Mouse (Mus musculus) hindlimb bud, embryonic 11.5 days (tissue): ENCODE measurements around the gene Rfx1.

Experiments used
- DNase-seq: peaks from one replicate; pipeline ENCODE4 v3.0.0-alpha.2; 2012; ENCODE audit warnings: low read depth, low spot score; ENCODE audit errors: extremely low spot score

Gene Rfx1

GRCm38 (mm10) chr8:84059226-84059625, 7.4 kb upstream of the Rfx1 start:
- DNase-seq: no peak

GRCm38 (mm10) chr8:84060245-84060644, 6.4 kb upstream of the Rfx1 start:
- DNase-seq: no peak

GRCm38 (mm10) chr8:84063861-84064610, 2.6 kb upstream of the Rfx1 start:
- DNase-seq: no peak

- no peak for DNase-seq
Measured at GRCm38 (mm10) chr8:84065037-84065436, 1.6 kb upstream of the Rfx1 start, which contains the start of gene Gm10643. Gene Gm10643, minus strand, starts transcription at chr8:84065137.

- DNase-seq: no peak
Measured at GRCm38 (mm10) chr8:84065457-84066072, 1.1 kb upstream of the Rfx1 start.

GRCm38 (mm10) chr8:84067047-84067573, 476 bp downstream of the Rfx1 start:
- DNase-seq: no peak

GRCm38 (mm10) chr8:84067911-84068310, 1.3 kb downstream of the Rfx1 start:
- no peak for DNase-seq

- no peak for DNase-seq
Measured at GRCm38 (mm10) chr8:84068316-84069035, 1.8 kb downstream of the Rfx1 start.

- no peak for DNase-seq
Measured at GRCm38 (mm10) chr8:84069169-84069568, 2.5 kb downstream of the Rfx1 start.

- DNase-seq: no peak
Measured at GRCm38 (mm10) chr8:84069750-84070149, 3.1 kb downstream of the Rfx1 start.

- no peak for DNase-seq
Measured at GRCm38 (mm10) chr8:84070241-84070640, 3.6 kb downstream of the Rfx1 start.

GRCm38 (mm10) chr8:84070667-84071066, 4.0 kb downstream of the Rfx1 start:
- DNase-seq: no peak

- no peak for DNase-seq
Measured at GRCm38 (mm10) chr8:84071921-84072320, 5.3 kb downstream of the Rfx1 start.

GRCm38 (mm10) chr8:84072321-84072720, 5.7 kb downstream of the Rfx1 start:
- no peak for DNase-seq

- DNase-seq: no peak
Measured at GRCm38 (mm10) chr8:84073230-84073976, 6.8 kb downstream of the Rfx1 start.

GRCm38 (mm10) chr8:84076412-84076811, 9.8 kb downstream of the Rfx1 start:
- no peak for DNase-seq

- no peak for DNase-seq
Measured at GRCm38 (mm10) chr8:84076849-84077248, 10.2 kb downstream of the Rfx1 start.

- no peak for DNase-seq
Measured at GRCm38 (mm10) chr8:84079206-84079605, 12.6 kb downstream of the Rfx1 start.

- no peak for DNase-seq
Measured at GRCm38 (mm10) chr8:84083829-84084241, 17.2 kb downstream of the Rfx1 start.

GRCm38 (mm10) chr8:84084341-84085115, 17.9 kb downstream of the Rfx1 start:
- DNase-seq: no peak
